Mouse (Mus musculus) hindbrain, embryonic 11.5 days (tissue): Measurements from ENCODE around the gene Syn3. TPM values are rescaled to one million over a fixed set of nuclear protein-coding genes. Genes with fewer than 3 reads are reported as not detected.

Experiments
- ATAC-seq: fragments of 200-750 bp; cut with Nextera tagmentation; 2 replicates; pipeline ENCODE4 v1.8.0; 2017; ENCODE audit warnings: mild to moderate bottlenecking, moderate TSS enrichment, moderate library complexity; ENCODE audit not compliant: low FRiP score
- DNase-seq: peaks from one replicate; pipeline ENCODE4 v3.0.0-alpha.2; 2015; ENCODE audit warnings: low spot score
- H3K27ac ChIP-seq: fragments of 300-500 bp; sonication (generic); 2 replicates; pipeline ENCODE4 v1.5.1; 2014; ENCODE audit warnings: mild to moderate bottlenecking, low read depth, low read length
- H3K27me3 ChIP-seq: fragments of 300-500 bp; sonication (generic); 2 replicates; pipeline ENCODE4 v1.6.1; 2014; ENCODE audit warnings: mild to moderate bottlenecking, low read length, moderate library complexity, mixed read lengths; ENCODE audit not compliant: control insufficient read depth, insufficient read depth
- H3K36me3 ChIP-seq: fragments of 300-500 bp; sonication (generic); 2 replicates; pipeline ENCODE4 v1.6.1; 2014; ENCODE audit warnings: mild to moderate bottlenecking, low read length, moderate library complexity, mixed read lengths; ENCODE audit not compliant: control insufficient read depth, insufficient read depth
- H3K4me1 ChIP-seq: fragments of 300-500 bp; sonication (generic); replicated peaks from 2 replicates; pipeline ENCODE4 v1.6.1; 2014; ENCODE audit warnings: low read length, mixed read lengths; ENCODE audit not compliant: control insufficient read depth, insufficient read depth
- H3K4me2 ChIP-seq: fragments of 300-500 bp; sonication (generic); replicated peaks from 2 replicates; pipeline ENCODE4 v1.6.1; 2014; ENCODE audit warnings: mild to moderate bottlenecking, low read depth, low read length
- H3K4me3 ChIP-seq: fragments of 300-500 bp; sonication (generic); 2 replicates; pipeline ENCODE4 v1.5.1; 2014; ENCODE audit warnings: low read depth, low read length
- H3K9ac ChIP-seq: fragments of 300-500 bp; sonication (generic); 2 replicates; pipeline ENCODE4 v1.6.1; 2014; ENCODE audit warnings: low read depth, low read length
- H3K9me3 ChIP-seq: fragments of 300-500 bp; sonication (generic); 2 replicates; pipeline ENCODE4 v1.6.1; 2016; ENCODE audit warnings: low read length; ENCODE audit not compliant: control insufficient read depth
- WGBS: fragments of 180-500 bp; shearing (Covaris S2); extraction: QIAGEN DNeasy Blood & Tissue Kit; methylation state at CpG from one replicate; pipeline ENCODE4 v1.1.7; 2014; 5-methylcytosine and 5-hydroxymethylcytosine counted together
- polyA plus RNA-seq: library from polyadenylated mRNA; unstranded; fragments of >200 nt; fragmentation: Nextera tagmentation; extraction: Ambion mirVana; gene quantifications from 2 replicates; pipeline ENCODE4 v1.2.1, GENCODE M21; 2014

Syn3 gene
- polyA plus RNA-seq, 1 experiment from 2014 or later: 5.9 TPM

DNA sequence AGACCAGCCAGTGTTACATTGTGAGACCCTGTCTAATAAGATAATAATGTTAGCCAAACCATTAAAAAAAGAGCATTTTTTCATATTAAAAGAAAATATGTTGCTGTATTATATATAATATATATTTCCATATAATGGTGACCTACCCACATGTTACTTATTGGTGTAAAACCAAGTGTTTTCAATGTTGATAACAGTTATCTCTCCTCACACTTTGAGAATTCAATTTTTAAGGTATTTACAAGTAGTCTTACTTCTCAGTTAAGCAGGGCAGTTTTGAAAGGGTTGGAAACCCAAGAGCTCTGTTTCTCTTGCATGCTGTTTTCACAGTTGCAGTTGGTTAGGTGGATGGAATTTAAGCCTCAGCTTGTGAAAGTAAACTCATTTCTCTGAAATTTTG is 475.5 kb downstream of the Syn3 start:
- no peak for ATAC-seq
- H3K36me3 ChIP-seq: no peaks in the 10 kb centered on the region
- peaks cover 2% of the 10 kb centered on the region; the same call in 1 of the 2 replicates for H3K4me1 ChIP-seq
- no peak overlapping the region for H3K4me2 ChIP-seq
- H3K27ac ChIP-seq: no peak overlapping the region
- H3K9me3 ChIP-seq: no peaks in the 10 kb centered on the region
- no peak for DNase-seq
- no peak overlapping the region for H3K4me3 ChIP-seq
- H3K9ac ChIP-seq: no peak overlapping the region
- no peaks in the 10 kb centered on the region for H3K27me3 ChIP-seq

- DNase-seq (no peak), ATAC-seq (peak; percentile 14; the same call in 1 of the 2 replicates)
- 9% methylated on average over 6 of the region's 6 CpGs for WGBS
- H3K27ac ChIP-seq: no peak overlapping the region
- peak overlapping the region; percentile 71 for H3K4me2 ChIP-seq
- peaks cover 2% of the 10 kb centered on the region; the same call in 1 of the 2 replicates for H3K4me1 ChIP-seq
- H3K36me3 ChIP-seq: no peaks in the 10 kb centered on the region
- H3K27me3 ChIP-seq: no peaks in the 10 kb centered on the region
- peak overlapping the region; percentile 86 for H3K4me3 ChIP-seq
- H3K9me3 ChIP-seq: no peaks in the 10 kb centered on the region
- peak overlapping the region; percentile 89 for H3K9ac ChIP-seq
Observed at GRCm38 (mm10) chr10:86022474-86022816, 476.3 kb downstream of the Syn3 start.

- ATAC-seq: peak; percentile 98
- WGBS: under 1% methylated on average over 82 of the region's 82 CpGs
Observed at GRCm38 (mm10) chr10:86021749-86022473, 476.8 kb downstream of the Syn3 start, which contains the start of gene Fbxo7. Gene Fbxo7, plus strand, starts transcription at chr10:86021972.

DNA sequence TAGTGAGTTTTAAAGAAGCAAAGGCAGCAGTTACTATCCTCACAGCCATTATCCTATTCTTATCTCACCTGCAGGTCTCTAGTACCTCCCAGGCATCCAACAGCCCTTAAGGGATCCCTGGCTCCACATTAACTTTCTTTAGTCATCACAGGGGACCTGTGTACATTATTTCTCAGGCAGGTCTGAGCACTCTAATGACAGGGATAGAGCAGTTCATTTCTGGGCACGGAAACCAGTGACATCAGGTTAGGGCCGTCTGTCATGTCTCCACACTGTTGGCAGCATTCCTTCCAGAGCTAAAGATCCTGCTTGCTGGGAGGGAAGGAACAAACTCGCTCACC is 477.3 kb downstream of the Syn3 start:
- H3K27ac ChIP-seq: no peak overlapping the region

More at GRCm38 (mm10) chr10:86021749-86022473, 476.8 kb downstream of the Syn3 start, which contains the start of gene Fbxo7:
- H3K4me2 ChIP-seq: peak within 1 kb of the TSS; percentile 71
- H3K9ac ChIP-seq: peak within 1 kb of the TSS; percentile 89
- peak within 1 kb of the TSS; percentile 70; the same call in 1 of the 2 replicates for H3K27ac ChIP-seq
- no peaks in the 10 kb centered on the region for H3K36me3 ChIP-seq
- H3K4me1 ChIP-seq: peaks cover 2% of the 10 kb centered on the region; the same call in 1 of the 2 replicates
- peak within 1 kb of the TSS; percentile 86 for H3K4me3 ChIP-seq
- peak; percentile 96 for DNase-seq
- no peaks in the 10 kb centered on the region for H3K27me3 ChIP-seq
- no peaks in the 10 kb centered on the region for H3K9me3 ChIP-seq

DNA sequence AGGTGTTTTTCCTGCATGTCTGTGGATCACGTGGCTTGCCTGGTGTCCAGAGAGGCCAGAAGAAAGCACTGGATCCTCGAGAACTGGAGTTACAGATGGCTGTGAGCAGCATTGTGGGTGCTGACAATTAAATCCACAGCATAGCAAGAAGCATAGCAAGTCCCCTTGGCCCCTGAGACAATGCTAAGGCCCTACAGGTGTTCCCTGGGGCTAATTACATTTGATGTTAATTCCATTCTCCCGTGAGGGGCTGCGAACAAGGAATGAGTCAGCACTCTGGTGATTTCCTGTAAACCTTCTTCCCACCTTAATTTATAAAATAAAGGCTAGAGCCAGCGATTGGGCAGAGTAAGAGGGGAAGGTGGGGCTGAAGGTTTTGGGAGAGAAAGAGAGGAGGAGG is 479.9 kb downstream of the Syn3 start:
- Histone ChIP-seq H3K4me1 (peaks cover 2% of the 10 kb centered on the region; the same call in 1 of the 2 replicates), H3K9me3 (no peaks in the 10 kb centered on the region), H3K4me2 (no peak overlapping the region), H3K27me3 (no peaks in the 10 kb centered on the region), H3K27ac (no peak overlapping the region), H3K9ac (no peak overlapping the region), H3K4me3 (no peak overlapping the region), H3K36me3 (no peaks in the 10 kb centered on the region)
- WGBS: 41% methylated on average over 5 of the region's 5 CpGs
- DNase-seq (no peak), ATAC-seq (no peak)

More for the DNA sequence above, 477.3 kb downstream of the Syn3 start:
- WGBS: 2% methylated on average over 3 of the region's 3 CpGs
- Histone ChIP-seq H3K9me3 (no peaks in the 10 kb centered on the region), H3K4me1 (peaks cover 2% of the 10 kb centered on the region; the same call in 1 of the 2 replicates), H3K27me3 (no peaks in the 10 kb centered on the region), H3K4me3 (peak overlapping the region; percentile 86), H3K9ac (peak overlapping the region; percentile 89; the same call in 1 of the 2 replicates), H3K4me2 (no peak overlapping the region), H3K36me3 (no peaks in the 10 kb centered on the region)
- no peak for ATAC-seq
- DNase-seq: no peak

- Histone ChIP-seq H3K9ac (no peak overlapping the region), H3K4me3 (no peak overlapping the region), H3K27ac (no peak overlapping the region), H3K36me3 (no peaks in the 10 kb centered on the region), H3K27me3 (no peaks in the 10 kb centered on the region), H3K4me1 (peaks cover 2% of the 10 kb centered on the region; the same call in 1 of the 2 replicates), H3K4me2 (no peak overlapping the region), H3K9me3 (no peaks in the 10 kb centered on the region)
- 92% methylated on average over 7 of the region's 7 CpGs for WGBS
- DNase-seq (no peak), ATAC-seq (no peak)
Observed at GRCm38 (mm10) chr10:86017781-86018180, 480.9 kb downstream of the Syn3 start.

- H3K36me3 ChIP-seq: no peaks in the 10 kb centered on the region
- H3K27ac ChIP-seq: no peak within 1 kb of the TSS
- no peak for ATAC-seq
- H3K9me3 ChIP-seq: no peaks in the 10 kb centered on the region
- H3K9ac ChIP-seq: no peak within 1 kb of the TSS
- no peaks in the 10 kb centered on the region for H3K27me3 ChIP-seq
- 100% methylated on average over 2 of the region's 2 CpGs for WGBS
- no peak for DNase-seq
- no peak within 1 kb of the TSS for H3K4me3 ChIP-seq
- no peak within 1 kb of the TSS for H3K4me2 ChIP-seq
- H3K4me1 ChIP-seq: no peaks in the 10 kb centered on the region
Observed at GRCm38 (mm10) chr10:86011781-86012180, 486.9 kb downstream of the Syn3 start, which contains the start of gene Bpifc. Gene Bpifc, minus strand, starts transcription at chr10:86011895.

DNA sequence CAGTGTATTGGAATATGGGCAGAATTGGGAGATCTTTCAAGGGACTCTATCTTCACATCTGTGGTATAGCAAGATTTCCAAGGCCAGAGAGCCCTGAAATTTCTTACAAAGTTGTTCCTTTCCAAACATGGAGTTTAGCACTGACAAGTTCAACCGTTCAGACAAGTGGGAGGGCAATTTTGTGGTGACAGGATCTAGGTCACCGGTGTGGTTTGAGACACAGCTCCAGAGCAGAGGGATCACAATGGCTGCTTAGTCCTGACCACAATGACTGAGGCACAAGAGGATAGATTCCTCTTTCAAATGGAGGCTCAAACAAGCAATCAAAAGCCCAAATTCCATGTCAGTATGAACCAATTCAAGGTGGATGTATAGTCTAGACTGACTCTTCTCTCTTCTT is 487.5 kb downstream of the Syn3 start:
- 89% methylated on average over 2 of the region's 2 CpGs for WGBS
- H3K36me3 ChIP-seq: no peaks in the 10 kb centered on the region
- H3K9ac ChIP-seq: no peak overlapping the region
- no peak for DNase-seq
- no peak overlapping the region for H3K4me3 ChIP-seq
- H3K9me3 ChIP-seq: no peaks in the 10 kb centered on the region
- no peak for ATAC-seq
- H3K27me3 ChIP-seq: no peaks in the 10 kb centered on the region
- H3K4me2 ChIP-seq: no peak overlapping the region
- H3K4me1 ChIP-seq: no peaks in the 10 kb centered on the region
- H3K27ac ChIP-seq: no peak overlapping the region

- Histone ChIP-seq H3K4me3 (no peak overlapping the region), H3K36me3 (no peaks in the 10 kb centered on the region), H3K9ac (no peak overlapping the region), H3K4me2 (no peak overlapping the region), H3K27ac (no peak overlapping the region), H3K9me3 (no peaks in the 10 kb centered on the region), H3K27me3 (no peaks in the 10 kb centered on the region), H3K4me1 (no peaks in the 10 kb centered on the region)
- no peak for DNase-seq
- ATAC-seq: no peak
- 57% methylated on average over 6 of the region's 6 CpGs for WGBS
Observed at GRCm38 (mm10) chr10:86010636-86011035, 488.1 kb downstream of the Syn3 start.
